Mouse (Mus musculus) embryo, embryonic 10.5 days (tissue): ENCODE data around the gene Calcoco2.
"Not testable (repeated sequence)": the region's sequence is repeated elsewhere in the genome, so short reads cannot be mapped to it uniquely, and the experiment has no call there.

Source experiments
- DNase-seq: peaks from one replicate; pipeline ENCODE4 v3.0.0-alpha.2; 2015; ENCODE audit warnings: low spot score

Calcoco2 gene

GRCm38 (mm10) chr11:96111751-96112150 is at the start of gene Calcoco2:
TSS of gene Calcoco2 (minus strand) at chr11:96111964.
- no peak for DNase-seq

- no peak for DNase-seq
Measured at GRCm38 (mm10) chr11:96147471-96147870, 35.7 kb upstream of the Calcoco2 start.

- DNase-seq, result peak; percentile 91
Measured at GRCm38 (mm10) chr11:96145622-96146270, 34.0 kb upstream of the Calcoco2 start.

DNA sequence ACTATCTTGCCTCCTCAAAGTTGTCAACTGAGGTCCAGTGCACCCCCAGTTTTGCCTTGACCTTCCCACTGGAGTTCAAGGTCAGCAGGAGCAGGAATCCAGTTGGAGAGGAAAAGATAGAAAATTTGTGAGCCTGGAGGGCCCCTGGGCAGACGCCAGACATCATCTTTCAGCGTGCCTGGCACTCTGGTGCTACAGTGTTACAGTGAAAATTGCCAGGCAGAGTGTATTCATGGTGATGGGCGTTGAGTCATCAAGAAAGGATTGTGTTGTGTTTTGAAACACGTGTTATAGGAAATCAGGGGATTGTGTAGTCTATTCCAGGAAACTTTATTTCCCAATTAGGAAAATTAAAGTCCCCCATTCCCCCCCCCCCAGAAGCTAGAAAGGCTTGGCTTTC is 32.0 kb upstream of the Calcoco2 start:
- DNase-seq, result no peak

GRCm38 (mm10) chr11:96140726-96141175 is 29.0 kb upstream of the Calcoco2 start:
- no peak for DNase-seq

- no peak for DNase-seq
Measured at GRCm38 (mm10) chr11:96135847-96136246, 24.1 kb upstream of the Calcoco2 start.

GRCm38 (mm10) chr11:96133239-96133865 is 21.6 kb upstream of the Calcoco2 start, which contains the start of gene Ttll6:
TSS of gene Ttll6 (plus strand) at chr11:96133786.
- DNase-seq, result peak; percentile 84

DNA sequence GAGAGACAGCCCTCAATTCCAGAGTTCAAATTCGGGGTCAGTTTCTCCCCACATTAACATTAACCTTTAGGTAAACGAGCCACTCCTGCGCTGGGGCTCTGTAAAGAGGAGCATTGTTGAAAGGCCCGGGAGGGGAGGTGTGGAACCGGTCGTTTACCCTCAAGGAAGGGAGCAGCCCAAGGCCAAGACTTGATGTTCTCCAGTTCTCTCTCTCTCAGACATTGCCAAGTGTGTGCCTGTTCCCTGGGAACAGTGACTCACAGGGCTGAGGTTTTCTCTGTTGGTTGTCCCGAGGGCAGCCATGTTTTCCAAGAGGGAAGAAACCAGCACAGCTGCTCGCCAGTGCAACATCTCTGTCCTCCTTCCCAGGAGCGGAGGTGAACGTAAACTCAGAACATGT is 18.8 kb upstream of the Calcoco2 start:
- DNase-seq, result no peak

DNA sequence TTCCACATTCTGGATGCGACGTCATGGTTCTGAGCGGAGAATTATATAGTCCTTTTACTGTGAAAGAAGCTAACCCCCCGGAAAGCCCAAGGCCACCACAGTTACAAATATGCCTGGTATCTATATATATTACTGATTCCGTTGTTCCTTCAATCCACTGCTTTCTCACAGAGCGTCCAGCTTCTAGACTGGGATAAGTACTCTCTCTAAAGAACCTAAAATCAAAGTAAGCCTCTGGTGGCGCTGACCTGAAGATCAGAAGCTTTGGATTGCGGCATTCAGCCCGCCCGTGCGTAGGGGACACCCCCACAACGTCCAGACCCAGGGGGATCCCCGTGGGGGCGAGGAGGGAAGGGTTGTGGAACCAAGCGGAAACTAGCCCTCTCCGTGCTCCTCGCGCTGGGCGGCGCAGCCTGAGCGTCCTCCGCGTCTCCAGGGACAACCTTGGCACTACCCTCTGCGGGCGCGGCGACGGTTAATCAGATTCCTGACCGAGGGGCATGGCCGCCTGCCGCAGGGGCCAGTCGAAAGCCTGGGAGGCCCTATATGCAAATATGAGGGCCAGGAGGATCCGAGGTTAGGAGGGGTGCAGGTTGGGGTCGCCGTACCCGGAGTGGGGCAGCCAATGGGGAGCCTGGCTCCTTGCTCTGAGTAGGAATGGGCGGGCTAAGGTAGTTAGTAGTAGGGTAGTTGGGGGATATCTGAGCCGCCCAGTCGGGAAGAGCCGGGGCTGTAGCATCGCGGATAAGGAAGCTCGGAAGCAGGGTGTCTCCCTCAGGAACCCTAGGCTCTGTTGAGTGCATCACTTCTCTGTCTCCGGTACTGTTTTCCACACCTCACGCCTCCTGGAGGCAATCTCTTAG is 12.5 kb upstream of the Calcoco2 start:
- DNase-seq, result peak; percentile 53

- DNase-seq, result not testable (repeated sequence)
Measured at GRCm38 (mm10) chr11:96122806-96123205, 11.0 kb upstream of the Calcoco2 start.

GRCm38 (mm10) chr11:96119401-96119800 is 7.6 kb upstream of the Calcoco2 start:
- DNase-seq, result no peak

DNA sequence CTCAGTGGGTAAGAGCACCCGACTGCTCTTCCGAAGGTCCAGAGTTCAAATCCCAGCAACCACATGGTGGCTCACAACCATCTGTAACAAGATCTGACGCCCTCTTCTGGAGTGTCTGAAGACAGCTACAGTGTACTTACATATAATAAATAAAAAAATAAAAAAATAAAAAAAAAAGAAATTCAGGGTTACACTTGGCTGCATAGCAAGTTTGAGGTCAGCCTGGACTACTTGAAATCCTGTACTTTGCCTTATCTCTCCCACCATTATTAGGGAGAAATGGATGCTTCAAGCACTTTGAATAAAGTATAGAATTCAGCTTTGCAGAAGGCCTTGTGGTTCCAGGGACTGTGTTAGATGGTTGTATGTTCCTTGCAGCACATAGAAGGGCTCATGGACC is 5.2 kb upstream of the Calcoco2 start:
- DNase-seq, result not testable (repeated sequence)

- DNase-seq, result no peak
Measured at GRCm38 (mm10) chr11:96116116-96116515, 4.4 kb upstream of the Calcoco2 start.

- DNase-seq, result no peak
Measured at GRCm38 (mm10) chr11:96115416-96115815, 3.7 kb upstream of the Calcoco2 start.

DNA sequence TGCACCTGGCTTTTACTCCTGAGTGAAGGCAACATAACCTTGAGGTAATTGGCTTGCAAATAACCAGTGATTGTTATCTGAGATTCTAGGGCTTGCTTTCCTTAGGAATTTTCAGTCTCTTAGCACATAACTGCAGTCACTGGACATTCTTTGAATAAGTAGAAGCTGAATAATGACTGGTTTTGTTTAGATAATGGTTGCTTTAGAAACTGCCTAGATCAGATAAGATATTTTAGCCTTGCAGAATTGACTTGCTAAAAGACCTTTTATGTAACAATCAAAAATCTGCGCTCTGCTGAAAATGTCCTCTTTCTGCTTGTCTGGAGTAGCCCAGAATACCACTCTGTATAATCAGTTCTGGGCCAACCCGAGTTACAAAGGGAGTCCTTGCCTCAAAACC is 2.3 kb upstream of the Calcoco2 start:
- no peak for DNase-seq

DNA sequence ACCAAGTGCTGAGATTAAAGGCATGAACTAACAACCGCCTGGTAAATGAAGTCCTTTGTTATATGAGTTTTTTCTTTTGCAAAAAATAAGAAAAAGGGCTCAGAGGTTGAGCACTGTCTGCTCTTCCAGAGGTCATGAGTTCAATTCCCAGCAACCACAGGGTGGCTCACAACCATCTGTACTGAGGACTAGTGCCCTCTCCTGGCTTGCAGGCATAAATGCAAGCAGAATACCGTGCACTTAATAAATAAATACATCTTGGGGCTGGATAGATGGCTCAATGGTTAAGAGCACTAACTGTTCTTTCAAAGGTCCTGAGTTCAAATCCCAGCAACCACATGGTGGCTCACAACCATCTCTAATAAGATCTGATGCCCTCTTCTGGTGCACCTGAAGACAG is 814 bp downstream of the Calcoco2 start:
- DNase-seq, result not testable (repeated sequence)

GRCm38 (mm10) chr11:96108376-96108775 is 3.4 kb downstream of the Calcoco2 start:
- no peak for DNase-seq

GRCm38 (mm10) chr11:96093361-96093760 is 18.4 kb downstream of the Calcoco2 start:
- peak; percentile 74 for DNase-seq

- no peak for DNase-seq
Measured at GRCm38 (mm10) chr11:96092674-96093291, 19.0 kb downstream of the Calcoco2 start.

DNA sequence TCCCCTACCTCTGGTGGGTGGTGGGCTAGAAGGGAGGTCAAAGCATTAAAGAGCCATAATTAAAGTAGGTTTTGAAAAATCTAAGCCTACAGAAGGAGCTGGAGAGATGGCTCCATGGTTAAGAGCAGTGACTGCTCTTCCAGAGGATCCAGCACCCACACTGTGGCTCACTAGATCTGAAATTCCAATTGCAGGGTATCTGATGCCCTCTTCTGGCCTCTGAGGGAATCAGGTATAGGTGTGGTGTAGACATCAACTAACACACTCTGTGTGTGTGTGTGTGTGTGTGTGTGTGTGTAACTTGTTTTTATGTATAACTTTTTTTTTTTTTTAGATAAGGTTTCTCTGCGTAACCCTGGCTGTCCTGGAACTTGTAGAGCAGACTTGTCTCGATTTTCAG is 20.7 kb downstream of the Calcoco2 start:
- DNase-seq, result peak; percentile 60

DNA sequence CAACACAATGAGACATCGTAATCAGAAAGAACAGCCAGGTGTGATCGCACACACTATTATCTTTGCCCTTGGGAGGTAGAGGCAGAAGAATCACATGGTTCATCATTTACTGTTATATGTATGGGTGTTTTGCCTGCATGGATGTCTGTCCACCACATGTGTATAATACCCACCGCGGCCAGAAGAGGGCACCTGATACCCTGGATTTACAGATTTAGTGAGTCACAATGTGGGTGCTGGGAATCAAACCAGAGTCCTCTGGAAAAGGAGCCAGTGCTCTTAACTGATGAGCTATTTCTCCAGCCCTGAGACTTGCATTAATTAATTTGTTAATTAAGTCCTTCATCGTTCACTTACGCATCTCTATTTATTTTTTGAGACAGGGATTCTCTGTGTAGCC is 23.8 kb downstream of the Calcoco2 start:
- DNase-seq, result no peak

- no peak for DNase-seq
Measured at GRCm38 (mm10) chr11:96082682-96083081, 29.1 kb downstream of the Calcoco2 start.
